Mouse (Mus musculus) megakaryocyte, embryonic 14.5 days (primary cell): Measurements from ENCODE around the gene Tox4.

Experiments
- FLI1 ChIP-seq: IDR thresholded peaks from 2 replicates; pipeline ENCODE4 v1.6.1; 2012; ENCODE audit warnings: low read length, inconsistent platforms, mixed read lengths
- GATA1 ChIP-seq: IDR thresholded peaks from 3 replicates; pipeline ENCODE4 v1.6.1; 2012; ENCODE audit warnings: mixed read lengths, low read length, inconsistent platforms, borderline replicate concordance

DNA sequence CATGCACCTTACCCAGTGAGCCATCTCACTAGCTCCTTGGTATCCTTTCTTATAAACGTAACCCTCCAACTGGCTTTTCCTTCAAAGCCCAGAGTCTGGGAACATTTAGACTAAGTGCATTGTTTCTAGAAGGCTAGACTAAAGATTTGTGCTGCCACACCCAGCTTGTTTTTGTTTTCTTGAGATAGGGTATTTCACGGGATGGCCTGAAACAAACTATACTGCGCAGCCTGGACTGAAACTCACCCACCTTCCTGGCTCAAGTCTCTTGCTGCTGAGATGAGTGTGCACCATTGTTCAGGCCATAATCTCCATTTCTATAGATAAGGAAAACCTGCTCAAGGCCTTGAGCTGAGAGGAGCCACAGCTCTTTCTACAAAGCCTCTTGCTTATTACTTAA is 5.2 kb downstream of the Tox4 start:
- no peak for TF ChIP-seq GATA1
- TF ChIP-seq FLI1 = no peak
